Mouse (Mus musculus): ENCODE data around the gene Celf2. TPM values are rescaled to one million over a fixed set of nuclear protein-coding genes. Genes with fewer than 3 reads are reported as not detected.

Celf2 gene
- polyA plus RNA-seq, 1 experiment from 2014 or later = 52.6 TPM

GRCm38 (mm10) chr2:7218101-7218500 is 291.3 kb downstream of the Celf2 start:
- H3K27me3 ChIP-seq (ENCODE audit: control insufficient read depth, insufficient read depth, low read length) = no peaks in the 10 kb centered on the region
- no peaks in the 10 kb centered on the region for H3K9me3 ChIP-seq (replicated peaks; ENCODE audit: control insufficient read depth, low read length)
- ATAC-seq (ENCODE audit: insufficient read depth, low FRiP score) = no peak
- WGBS = 88% methylated on average over 2 of the region's 2 CpGs
- H3K9ac ChIP-seq (ENCODE audit: low read length) = no peak overlapping the region
- no peak overlapping the region for H3K27ac ChIP-seq (ENCODE audit: low read length)
- no peak overlapping the region for H3K4me2 ChIP-seq (ENCODE audit: low read depth, low read length)
- H3K4me3 ChIP-seq (replicated peaks; ENCODE audit: low read length) = no peak overlapping the region
- H3K36me3 ChIP-seq (ENCODE audit: control insufficient read depth, insufficient read depth, low read length) = no peaks in the 10 kb centered on the region
- H3K4me1 ChIP-seq (ENCODE audit: control insufficient read depth, insufficient read depth, low read length) = no peaks in the 10 kb centered on the region

- no peak overlapping the region for H3K4me2 ChIP-seq (ENCODE audit: low read depth, low read length)
Observed at GRCm38 (mm10) chr2:7207691-7208504, 301.5 kb downstream of the Celf2 start.

GRCm38 (mm10) chr2:7193413-7193812 is 315.9 kb downstream of the Celf2 start:
- no peaks in the 10 kb centered on the region for H3K27me3 ChIP-seq (ENCODE audit: control insufficient read depth, insufficient read depth, low read length)
- H3K9ac ChIP-seq (ENCODE audit: low read length) = no peak overlapping the region
- no peaks in the 10 kb centered on the region for H3K4me1 ChIP-seq (ENCODE audit: control insufficient read depth, insufficient read depth, low read length)
- 79% methylated on average over 2 of the region's 2 CpGs for WGBS
- H3K9me3 ChIP-seq (replicated peaks; ENCODE audit: control insufficient read depth, low read length) = no peaks in the 10 kb centered on the region
- H3K27ac ChIP-seq (ENCODE audit: low read length) = no peak overlapping the region
- H3K36me3 ChIP-seq (ENCODE audit: control insufficient read depth, insufficient read depth, low read length) = no peaks in the 10 kb centered on the region
- no peak overlapping the region for H3K4me2 ChIP-seq (ENCODE audit: low read depth, low read length)
- no peak for ATAC-seq (ENCODE audit: insufficient read depth, low FRiP score)
- H3K4me3 ChIP-seq (replicated peaks; ENCODE audit: low read length) = no peak overlapping the region

More at GRCm38 (mm10) chr2:7207691-7208504, 301.5 kb downstream of the Celf2 start:
- ATAC-seq (ENCODE audit: insufficient read depth, low FRiP score) = no peak
- H3K27ac ChIP-seq (ENCODE audit: low read length) = no peak overlapping the region
- no peaks in the 10 kb centered on the region for H3K9me3 ChIP-seq (replicated peaks; ENCODE audit: control insufficient read depth, low read length)
- H3K27me3 ChIP-seq (ENCODE audit: control insufficient read depth, insufficient read depth, low read length) = no peaks in the 10 kb centered on the region
- no peak overlapping the region for H3K9ac ChIP-seq (ENCODE audit: low read length)
- WGBS = 49% methylated on average over 15 of the region's 15 CpGs
- H3K36me3 ChIP-seq (ENCODE audit: control insufficient read depth, insufficient read depth, low read length) = no peaks in the 10 kb centered on the region
- H3K4me1 ChIP-seq (ENCODE audit: control insufficient read depth, insufficient read depth, low read length) = no peaks in the 10 kb centered on the region
- H3K4me3 ChIP-seq (replicated peaks; ENCODE audit: low read length) = no peak overlapping the region

- no peak overlapping the region for H3K4me3 ChIP-seq (replicated peaks; ENCODE audit: low read length)
- H3K4me1 ChIP-seq (ENCODE audit: control insufficient read depth, insufficient read depth, low read length) = no peaks in the 10 kb centered on the region
- H3K36me3 ChIP-seq (ENCODE audit: control insufficient read depth, insufficient read depth, low read length) = no peaks in the 10 kb centered on the region
- no peak overlapping the region for H3K9ac ChIP-seq (ENCODE audit: low read length)
- 63% methylated on average over 1 of the region's 1 CpGs for WGBS
- H3K4me2 ChIP-seq (ENCODE audit: low read depth, low read length) = no peak overlapping the region
- no peaks in the 10 kb centered on the region for H3K9me3 ChIP-seq (replicated peaks; ENCODE audit: control insufficient read depth, low read length)
- H3K27me3 ChIP-seq (ENCODE audit: control insufficient read depth, insufficient read depth, low read length) = no peaks in the 10 kb centered on the region
- no peak overlapping the region for H3K27ac ChIP-seq (ENCODE audit: low read length)
- ATAC-seq (ENCODE audit: insufficient read depth, low FRiP score) = no peak
Observed at GRCm38 (mm10) chr2:7179186-7179585, 330.2 kb downstream of the Celf2 start.

- H3K36me3 ChIP-seq (ENCODE audit: control insufficient read depth, insufficient read depth, low read length) = no peaks in the 10 kb centered on the region
- H3K9me3 ChIP-seq (replicated peaks; ENCODE audit: control insufficient read depth, low read length) = no peaks in the 10 kb centered on the region
- H3K4me2 ChIP-seq (ENCODE audit: low read depth, low read length) = no peak overlapping the region
- H3K27ac ChIP-seq (ENCODE audit: low read length) = no peak overlapping the region
- no peaks in the 10 kb centered on the region for H3K27me3 ChIP-seq (ENCODE audit: control insufficient read depth, insufficient read depth, low read length)
- H3K4me1 ChIP-seq (ENCODE audit: control insufficient read depth, insufficient read depth, low read length) = no peaks in the 10 kb centered on the region
- no peak overlapping the region for H3K9ac ChIP-seq (ENCODE audit: low read length)
- WGBS = 85% methylated on average over 11 of the region's 11 CpGs
- no peak overlapping the region for H3K4me3 ChIP-seq (replicated peaks; ENCODE audit: low read length)
- no peak for ATAC-seq (ENCODE audit: insufficient read depth, low FRiP score)
Observed at GRCm38 (mm10) chr2:7173271-7174064, 335.9 kb downstream of the Celf2 start.

- H3K4me2 ChIP-seq (ENCODE audit: low read depth, low read length) = no peak overlapping the region
- no peak overlapping the region for H3K9ac ChIP-seq (ENCODE audit: low read length)
- no peaks in the 10 kb centered on the region for H3K36me3 ChIP-seq (ENCODE audit: control insufficient read depth, insufficient read depth, low read length)
- 72% methylated on average over 8 of the region's 8 CpGs for WGBS
- no peak overlapping the region for H3K4me3 ChIP-seq (replicated peaks; ENCODE audit: low read length)
- H3K27me3 ChIP-seq (ENCODE audit: control insufficient read depth, insufficient read depth, low read length) = no peaks in the 10 kb centered on the region
- no peak for ATAC-seq (ENCODE audit: insufficient read depth, low FRiP score)
- H3K27ac ChIP-seq (ENCODE audit: low read length) = no peak overlapping the region
- H3K4me1 ChIP-seq (ENCODE audit: control insufficient read depth, insufficient read depth, low read length) = no peaks in the 10 kb centered on the region
- no peaks in the 10 kb centered on the region for H3K9me3 ChIP-seq (replicated peaks; ENCODE audit: control insufficient read depth, low read length)
Observed at GRCm38 (mm10) chr2:7171087-7171696, 338.2 kb downstream of the Celf2 start.

- Histone ChIP-seq H3K4me1 (ENCODE audit: control insufficient read depth, insufficient read depth, low read length) (no peaks in the 10 kb centered on the region), H3K27me3 (ENCODE audit: control insufficient read depth, insufficient read depth, low read length) (no peaks in the 10 kb centered on the region), H3K36me3 (ENCODE audit: control insufficient read depth, insufficient read depth, low read length) (no peaks in the 10 kb centered on the region), H3K4me3 (replicated peaks; ENCODE audit: low read length) (no peak overlapping the region), H3K27ac (ENCODE audit: low read length) (no peak overlapping the region), H3K9ac (ENCODE audit: low read length) (no peak overlapping the region), H3K4me2 (ENCODE audit: low read depth, low read length) (no peak overlapping the region), H3K9me3 (replicated peaks; ENCODE audit: control insufficient read depth, low read length) (no peaks in the 10 kb centered on the region)
- 81% methylated on average over 3 of the region's 3 CpGs for WGBS
- ATAC-seq (ENCODE audit: insufficient read depth, low FRiP score) = no peak
Observed at GRCm38 (mm10) chr2:7165786-7166185, 343.6 kb downstream of the Celf2 start.

GRCm38 (mm10) chr2:7160108-7160507 is 349.3 kb downstream of the Celf2 start:
- H3K4me1 ChIP-seq (ENCODE audit: control insufficient read depth, insufficient read depth, low read length) = no peaks in the 10 kb centered on the region
- no peaks in the 10 kb centered on the region for H3K9me3 ChIP-seq (replicated peaks; ENCODE audit: control insufficient read depth, low read length)
- ATAC-seq (ENCODE audit: insufficient read depth, low FRiP score) = peak; percentile 62; the same call in 1 of the 2 replicates
- WGBS = 57% methylated on average over 6 of the region's 6 CpGs
- H3K27me3 ChIP-seq (ENCODE audit: control insufficient read depth, insufficient read depth, low read length) = no peaks in the 10 kb centered on the region
- no peak overlapping the region for H3K4me2 ChIP-seq (ENCODE audit: low read depth, low read length)
- H3K9ac ChIP-seq (ENCODE audit: low read length) = no peak overlapping the region
- H3K27ac ChIP-seq (ENCODE audit: low read length) = no peak overlapping the region
- no peaks in the 10 kb centered on the region for H3K36me3 ChIP-seq (ENCODE audit: control insufficient read depth, insufficient read depth, low read length)
- no peak overlapping the region for H3K4me3 ChIP-seq (replicated peaks; ENCODE audit: low read length)

GRCm38 (mm10) chr2:7147303-7147702 is 362.1 kb downstream of the Celf2 start:
- H3K27me3 ChIP-seq (ENCODE audit: control insufficient read depth, insufficient read depth, low read length) = no peaks in the 10 kb centered on the region
- no peaks in the 10 kb centered on the region for H3K9me3 ChIP-seq (replicated peaks; ENCODE audit: control insufficient read depth, low read length)
- H3K4me2 ChIP-seq (ENCODE audit: low read depth, low read length) = no peak overlapping the region
- no peak overlapping the region for H3K9ac ChIP-seq (ENCODE audit: low read length)
- no peak for ATAC-seq (ENCODE audit: insufficient read depth, low FRiP score)
- WGBS = 81% methylated on average over 3 of the region's 3 CpGs
- H3K36me3 ChIP-seq (ENCODE audit: control insufficient read depth, insufficient read depth, low read length) = no peaks in the 10 kb centered on the region
- H3K4me3 ChIP-seq (replicated peaks; ENCODE audit: low read length) = no peak overlapping the region
- no peaks in the 10 kb centered on the region for H3K4me1 ChIP-seq (ENCODE audit: control insufficient read depth, insufficient read depth, low read length)
- no peak overlapping the region for H3K27ac ChIP-seq (ENCODE audit: low read length)
